Mouse (Mus musculus) right cerebral cortex, postnatal 4 days (tissue): ENCODE results near the gene Sgce.
"Not testable (repeated sequence)": the region's sequence is repeated elsewhere in the genome, so short reads cannot be mapped to it uniquely, and the experiment has no call there.

Experiments
- DNase-seq: peaks from one replicate; pipeline ENCODE4 v3.0.0-alpha.2; 2022

The Sgce gene

GRCm38 (mm10) chr6:4746696-4747439 lies at the start of gene Sgce, which contains the start of gene Peg10:
Gene Sgce (minus strand): TSS chr6:4747207.
Gene Peg10 (plus strand): TSS chr6:4747306.
- DNase-seq, result peak; percentile 91

GRCm38 (mm10) chr6:4796281-4796680 lies 49.3 kb upstream of the Sgce start:
- no peak for DNase-seq

- no peak for DNase-seq
These were observed 15.2 kb upstream of the Sgce start for GRCm38 (mm10) chr6:4762252-4762651.

GRCm38 (mm10) chr6:4761415-4762142 lies 14.6 kb upstream of the Sgce start:
- DNase-seq, result not testable (repeated sequence)

GRCm38 (mm10) chr6:4754886-4755285 lies 7.9 kb upstream of the Sgce start:
- DNase-seq, result no peak

DNA sequence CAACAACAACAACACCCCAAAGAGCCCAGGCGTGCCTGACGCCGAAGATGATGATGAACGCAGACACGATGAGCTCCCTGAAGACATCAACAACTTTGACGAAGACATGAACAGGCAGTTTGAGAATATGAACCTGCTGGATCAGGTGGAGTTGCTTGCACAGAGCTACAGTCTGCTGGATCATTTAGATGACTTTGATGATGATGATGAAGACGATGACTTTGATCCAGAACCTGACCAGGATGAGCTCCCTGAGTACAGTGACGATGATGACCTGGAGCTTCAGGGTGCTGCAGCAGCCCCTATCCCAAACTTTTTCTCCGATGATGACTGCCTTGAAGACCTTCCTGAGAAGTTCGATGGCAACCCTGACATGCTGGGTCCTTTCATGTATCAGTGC lies 7.3 kb upstream of the Sgce start:
- DNase-seq, result no peak

GRCm38 (mm10) chr6:4751355-4751754 lies 4.3 kb upstream of the Sgce start:
- DNase-seq, result no peak

- DNase-seq, result peak; percentile 89
These were observed 2.1 kb upstream of the Sgce start for GRCm38 (mm10) chr6:4749091-4749490.

DNA sequence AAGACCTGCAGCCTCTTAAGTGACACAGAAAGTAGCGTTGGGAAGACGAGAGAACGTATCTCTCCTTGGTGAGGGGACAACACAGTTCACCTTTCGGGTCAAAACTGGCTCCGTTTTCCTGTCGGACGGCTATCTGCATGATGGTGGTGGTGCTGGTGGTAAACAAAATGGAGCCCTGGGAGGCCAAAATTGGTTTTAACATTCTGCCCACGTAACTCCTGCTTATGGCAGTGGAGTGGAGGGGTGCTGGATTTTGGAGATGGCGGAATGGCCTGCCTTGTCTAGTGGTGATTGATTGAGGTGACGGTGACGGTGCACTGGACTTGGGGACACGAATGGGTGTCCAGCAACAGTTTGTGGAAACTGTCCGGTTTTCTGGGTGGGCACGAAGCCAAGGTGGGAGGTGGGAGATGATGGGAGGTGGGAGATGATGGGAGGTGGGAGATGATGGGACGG lies 1.5 kb upstream of the Sgce start:
- DNase-seq, result peak; percentile 58

DNA sequence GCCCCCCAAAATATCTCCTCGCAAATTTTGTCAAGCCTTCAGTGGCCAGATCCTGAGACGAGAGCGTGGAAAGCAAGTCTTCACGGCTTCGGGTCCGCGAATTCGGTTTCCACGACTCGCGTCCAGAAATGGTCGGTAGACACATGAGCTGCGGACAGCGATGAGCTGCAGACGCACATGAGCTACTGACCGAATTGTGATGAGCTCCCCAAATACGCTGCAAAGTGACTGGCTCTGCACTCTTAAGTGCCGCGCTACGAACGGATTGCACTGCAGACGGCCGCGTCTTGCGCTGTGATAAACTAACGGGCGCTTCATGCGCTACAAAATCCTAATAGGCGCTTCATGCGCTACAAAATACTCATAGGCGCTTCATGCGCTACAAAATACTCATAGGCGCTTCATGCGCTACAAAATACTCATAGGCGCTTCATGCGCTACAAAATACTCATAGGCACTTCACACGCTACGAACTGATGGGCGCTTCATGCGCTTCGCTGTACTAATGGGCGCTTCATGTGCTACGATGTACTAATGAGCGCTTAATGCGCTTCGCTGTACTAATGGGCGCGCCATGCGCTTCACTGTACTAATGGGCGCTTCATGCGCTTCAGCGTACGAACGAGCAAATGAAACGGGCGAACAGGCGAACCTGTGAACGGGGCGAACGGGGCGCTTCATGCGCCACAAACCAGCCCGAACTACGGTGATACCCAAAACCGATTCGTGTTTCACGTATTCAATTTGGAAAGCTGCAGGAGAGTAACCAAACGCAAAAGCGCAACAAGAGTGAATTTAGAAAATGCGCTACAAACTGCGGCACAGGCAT lies 884 bp upstream of the Sgce start:
- peak; percentile 27 for DNase-seq

- DNase-seq, result no peak
These were observed 841 bp downstream of the Sgce start for GRCm38 (mm10) chr6:4746036-4746695.

GRCm38 (mm10) chr6:4740511-4740910 lies 6.5 kb downstream of the Sgce start:
- DNase-seq, result peak; percentile 22

DNA sequence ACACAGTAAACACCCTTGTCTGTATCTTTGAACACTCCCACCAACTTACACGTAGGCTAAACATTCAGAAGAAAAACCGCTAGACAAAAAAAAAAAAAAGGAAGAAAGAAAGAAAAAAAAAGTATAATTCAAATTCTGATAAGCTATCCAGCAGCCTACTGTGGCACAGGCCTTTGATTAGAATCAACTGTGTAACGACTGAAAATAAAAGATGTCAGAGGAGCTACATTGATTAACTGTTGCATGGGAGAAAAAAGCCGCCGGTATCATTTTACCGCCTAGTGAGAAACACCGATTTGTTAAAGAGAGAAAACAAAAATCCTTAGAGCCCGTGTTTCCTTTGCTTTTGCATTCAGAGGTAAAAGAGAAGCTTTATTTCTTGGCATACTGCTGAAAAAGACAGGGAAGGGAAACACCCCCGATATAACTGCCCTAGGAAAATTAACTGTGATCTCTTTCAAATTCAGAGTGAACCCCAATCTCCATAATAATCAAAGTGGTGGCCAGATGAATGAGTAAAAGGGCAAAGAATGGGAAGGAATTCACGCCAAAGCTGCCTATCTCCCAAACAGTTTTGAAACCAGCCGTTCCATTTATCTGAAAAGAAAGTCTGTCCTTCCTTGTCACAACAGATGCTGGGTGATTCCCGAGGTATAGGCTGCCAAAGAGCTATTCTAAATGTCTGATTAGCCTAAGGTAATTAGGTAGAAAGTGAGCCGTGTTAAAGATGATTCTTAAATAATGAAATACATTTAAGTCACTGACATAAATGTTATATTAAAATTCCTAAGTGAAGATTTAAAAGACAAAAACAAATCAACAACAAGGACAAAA lies 7.3 kb downstream of the Sgce start:
- DNase-seq, result no peak

DNA sequence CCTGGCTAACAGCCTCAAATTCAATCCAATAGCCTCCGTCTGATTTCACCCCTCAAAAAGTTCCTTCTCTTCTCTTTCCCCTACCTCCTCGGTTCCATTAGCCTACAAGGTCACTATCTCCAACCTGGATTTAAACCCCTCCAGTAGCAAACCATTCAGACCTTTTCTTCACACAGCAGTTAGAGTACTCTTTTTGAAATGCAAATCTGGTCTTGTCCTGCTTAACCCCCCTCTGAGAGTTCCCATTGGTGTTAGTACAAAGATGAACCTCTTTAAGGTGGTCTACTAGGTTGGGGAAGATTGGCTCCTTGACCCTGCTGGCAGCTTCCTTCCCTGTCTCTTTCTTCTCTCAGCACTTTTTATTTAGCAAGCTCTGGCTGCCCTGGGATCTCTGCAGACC lies 8.3 kb downstream of the Sgce start:
- no peak for DNase-seq

DNA sequence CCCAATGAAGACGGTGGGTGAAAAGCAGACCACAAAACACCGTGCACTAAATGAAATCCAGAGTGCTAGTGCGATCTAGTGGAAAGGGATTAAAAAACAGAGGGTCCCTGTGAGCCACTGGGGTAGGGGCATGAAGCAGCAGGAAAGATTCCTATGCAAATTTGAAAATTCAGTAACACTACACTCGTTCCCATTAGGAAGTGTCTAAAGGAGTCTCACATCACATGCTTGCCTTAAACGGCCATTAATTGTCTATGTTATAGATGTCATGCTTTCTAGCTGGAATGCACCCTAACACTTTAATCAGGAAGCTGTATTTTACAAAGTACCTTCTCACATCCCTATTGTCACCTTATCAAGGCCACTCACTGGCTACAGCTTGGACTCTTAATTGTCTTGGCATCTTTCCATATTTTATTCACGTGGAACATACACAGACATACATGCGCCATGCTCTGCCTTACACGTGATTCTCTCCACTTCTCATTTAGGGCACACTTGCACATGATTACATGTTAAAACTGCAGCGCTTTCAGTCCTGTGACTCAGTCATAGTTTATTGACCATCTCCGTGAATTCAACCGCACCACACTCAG lies 8.9 kb downstream of the Sgce start:
- no peak for DNase-seq

- DNase-seq, result no peak
These were observed 10.6 kb downstream of the Sgce start for GRCm38 (mm10) chr6:4736372-4736771.

GRCm38 (mm10) chr6:4733208-4733607 lies 13.8 kb downstream of the Sgce start:
- DNase-seq, result no peak

DNA sequence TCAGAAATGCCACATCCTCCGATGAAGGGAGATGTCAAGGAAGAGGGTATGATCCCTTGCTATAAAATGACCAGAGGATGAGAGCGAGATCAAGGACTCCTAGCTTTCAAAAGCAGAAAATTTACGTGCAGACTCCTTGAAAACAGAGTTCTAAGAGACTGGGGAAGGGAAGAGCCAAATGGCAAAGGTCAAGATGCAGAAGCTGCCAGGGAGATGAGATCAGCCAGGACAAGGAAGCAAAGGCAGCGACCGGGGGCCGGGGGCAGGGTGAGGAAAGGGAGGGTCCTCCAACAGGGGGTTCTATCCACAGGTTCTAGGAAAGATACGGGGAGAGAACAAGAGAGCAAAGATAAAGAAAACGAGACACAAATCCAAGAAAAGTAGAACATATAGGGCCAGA lies 15.3 kb downstream of the Sgce start:
- no peak for DNase-seq

- no peak for DNase-seq
These were observed 18.7 kb downstream of the Sgce start for GRCm38 (mm10) chr6:4728305-4728704.

- no peak for DNase-seq
These were observed 22.8 kb downstream of the Sgce start for GRCm38 (mm10) chr6:4723998-4724757.

DNA sequence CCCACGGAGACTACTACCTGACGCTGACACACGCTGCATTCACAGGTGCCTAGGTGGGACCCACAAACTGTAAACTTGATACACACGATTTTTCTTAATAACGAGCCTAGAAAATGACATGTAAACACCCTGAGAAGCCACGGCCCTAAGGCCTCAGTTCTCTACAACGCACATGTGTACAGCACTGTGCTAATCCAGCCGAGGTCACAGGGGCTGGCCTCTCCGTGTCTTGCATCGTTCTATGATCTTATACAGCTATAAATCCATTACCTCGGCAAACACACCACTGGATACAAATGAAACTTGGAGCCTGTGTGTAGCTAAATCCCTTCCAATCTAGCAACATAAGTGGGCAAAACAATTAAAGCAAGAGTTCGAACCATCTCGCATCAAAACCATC lies 24.3 kb downstream of the Sgce start:
- DNase-seq, result no peak
